Mouse (Mus musculus) erythroblast, embryonic 14.5 days (primary cell): Measurements from ENCODE around the gene 2210017I01Rik. TPM values are rescaled to one million over a fixed set of nuclear protein-coding genes. Genes with fewer than 3 reads are reported as not detected.

Experiments used
- H3K27me3 ChIP-seq: 2 replicates; pipeline ENCODE4 v1.6.1; 2012; ENCODE audit warnings: inconsistent platforms; ENCODE audit not compliant: control insufficient read depth
- H3K36me3 ChIP-seq: 2 replicates; pipeline ENCODE4 v1.6.1; 2012; ENCODE audit warnings: mild to moderate bottlenecking, inconsistent platforms; ENCODE audit not compliant: control insufficient read depth
- H3K4me1 ChIP-seq: 2 replicates; pipeline ENCODE4 v1.6.1; 2012; ENCODE audit warnings: inconsistent platforms; ENCODE audit not compliant: control insufficient read depth
- H3K4me3 ChIP-seq: replicated peaks from 2 replicates; pipeline ENCODE3; 2012; ENCODE audit warnings: moderate library complexity, mild to moderate bottlenecking, inconsistent platforms
- H3K9me3 ChIP-seq: 2 replicates; pipeline ENCODE4 v1.6.1; 2012; ENCODE audit warnings: low read length, inconsistent platforms, mixed read lengths; ENCODE audit not compliant: control insufficient read depth
- GATA1 ChIP-seq: IDR thresholded peaks from 2 replicates; pipeline ENCODE4 v1.6.1; 2012; ENCODE audit warnings: low read length, inconsistent platforms, mixed read lengths
- TAL1 ChIP-seq: IDR thresholded peaks from 3 replicates; pipeline ENCODE4 v1.6.1; 2012; ENCODE audit warnings: low read length, inconsistent platforms, mixed read lengths
- polyA plus RNA-seq: library from polyadenylated mRNA; stranded (reverse); fragments of >175 nt; gene quantifications from 2 replicates; pipeline ENCODE4 v1.2.3, GENCODE M21; 2012

Gene 2210017I01Rik
- polyA plus RNA-seq, 1 experiment = not detected

GRCm38 (mm10) chr3:92573449-92574041 lies 33.7 kb downstream of the 2210017I01Rik start, which contains the start of gene Ivl:
Ivl (minus strand) TSS chr3:92573735.
- H3K4me1 ChIP-seq = no peaks in the 10 kb centered on the region
- TF ChIP-seq TAL1 (no peak), GATA1 (no peak)
- H3K4me3 ChIP-seq = no peak within 1 kb of the TSS
- H3K9me3 ChIP-seq = no peaks in the 10 kb centered on the region
- no peaks in the 10 kb centered on the region for H3K36me3 ChIP-seq
- H3K27me3 ChIP-seq = no peaks in the 10 kb centered on the region

- Histone ChIP-seq H3K9me3 (no peaks in the 10 kb centered on the region), H3K27me3 (no peaks in the 10 kb centered on the region), H3K36me3 (no peaks in the 10 kb centered on the region), H3K4me3 (no peak overlapping the region), H3K4me1 (no peaks in the 10 kb centered on the region)
- no peak for TF ChIP-seq GATA1
Observed at GRCm38 (mm10) chr3:92572514-92573155, 34.7 kb downstream of the 2210017I01Rik start.

- Histone ChIP-seq H3K9me3 (no peaks in the 10 kb centered on the region), H3K4me1 (no peaks in the 10 kb centered on the region), H3K36me3 (no peaks in the 10 kb centered on the region), H3K27me3 (no peaks in the 10 kb centered on the region), H3K4me3 (no peak overlapping the region)
- no peak for TF ChIP-seq GATA1
- TF ChIP-seq TAL1 = no peak
Observed at GRCm38 (mm10) chr3:92568752-92569151, 38.5 kb downstream of the 2210017I01Rik start.

- TF ChIP-seq TAL1 = no peak
- TF ChIP-seq GATA1 = no peak
- H3K4me3 ChIP-seq = no peak overlapping the region
- no peaks in the 10 kb centered on the region for H3K4me1 ChIP-seq
Observed at GRCm38 (mm10) chr3:92565418-92565817, 41.9 kb downstream of the 2210017I01Rik start.

More at GRCm38 (mm10) chr3:92565418-92565817, 41.9 kb downstream of the 2210017I01Rik start:
- no peaks in the 10 kb centered on the region for H3K36me3 ChIP-seq
- no peaks in the 10 kb centered on the region for H3K27me3 ChIP-seq
- H3K9me3 ChIP-seq = no peaks in the 10 kb centered on the region

Other genes starting within 250 kb of the 2210017I01Rik start
- not detected in 2 replicates for gene Sprr2f, start 242.3 kb downstream of the 2210017I01Rik start, polyA plus RNA-seq
- gene Sprr2h, start 221.8 kb downstream of the 2210017I01Rik start, polyA plus RNA-seq = not detected in 2 replicates
- not detected in 2 replicates for gene Sprr2i, start 199.5 kb downstream of the 2210017I01Rik start, polyA plus RNA-seq
- gene Sprr2j-ps, start 189.4 kb downstream of the 2210017I01Rik start, polyA plus RNA-seq = not detected in 2 replicates
- 2.0 and 2.3 TPM in 2 replicates for gene Gm9774, start 178.1 kb downstream of the 2210017I01Rik start, polyA plus RNA-seq
- not detected in 2 replicates for gene Sprr2k, start 174.9 kb downstream of the 2210017I01Rik start, polyA plus RNA-seq
- not detected in 2 replicates for gene Sprr1b, start 168.7 kb downstream of the 2210017I01Rik start, polyA plus RNA-seq
- gene Sprr3, start 148.8 kb downstream of the 2210017I01Rik start, polyA plus RNA-seq = not detected in 2 replicates
- gene Sprr1a, start 121.6 kb downstream of the 2210017I01Rik start, polyA plus RNA-seq = not detected in 2 replicates
- gene Sprr4, start 107.0 kb downstream of the 2210017I01Rik start, polyA plus RNA-seq = not detected in 2 replicates
- not detected in 2 replicates for gene 2310046K23Rik, start 73.0 kb downstream of the 2210017I01Rik start, polyA plus RNA-seq
- not detected in 2 replicates for gene Ivl, start 33.8 kb downstream of the 2210017I01Rik start, polyA plus RNA-seq
- gene Smcp, start 18.5 kb downstream of the 2210017I01Rik start, polyA plus RNA-seq = not detected in 2 replicates
- not detected in 2 replicates for gene Lce6a, start 14.2 kb upstream of the 2210017I01Rik start, polyA plus RNA-seq
- not detected in 2 replicates for gene Lce1a1, start 40.8 kb upstream of the 2210017I01Rik start, polyA plus RNA-seq
- not detected in 2 replicates for gene Lce1b, start 49.4 kb upstream of the 2210017I01Rik start, polyA plus RNA-seq
- gene Lce1a2, start 62.8 kb upstream of the 2210017I01Rik start, polyA plus RNA-seq = not detected in 2 replicates
- gene Lce1c, start 71.8 kb upstream of the 2210017I01Rik start, polyA plus RNA-seq = not detected in 2 replicates
- not detected in 2 replicates for gene Lce1d, start 79.7 kb upstream of the 2210017I01Rik start, polyA plus RNA-seq
- gene Lce1e, start 101.6 kb upstream of the 2210017I01Rik start, polyA plus RNA-seq = not detected in 2 replicates
- not detected in 2 replicates for gene Lce1f, start 112.9 kb upstream of the 2210017I01Rik start, polyA plus RNA-seq
- gene Gm38119, start 131.6 kb upstream of the 2210017I01Rik start, polyA plus RNA-seq = not detected in 2 replicates
- gene Lce1g, start 144.8 kb upstream of the 2210017I01Rik start, polyA plus RNA-seq = not detected in 2 replicates
- not detected in 2 replicates for gene Lce1h, start 157.6 kb upstream of the 2210017I01Rik start, polyA plus RNA-seq
- gene Lce1i, start 171.4 kb upstream of the 2210017I01Rik start, polyA plus RNA-seq = not detected in 2 replicates
- gene Lce1j, start 183.0 kb upstream of the 2210017I01Rik start, polyA plus RNA-seq = not detected in 2 replicates
- gene Lce1k, start 200.4 kb upstream of the 2210017I01Rik start, polyA plus RNA-seq = not detected in 2 replicates
- gene Kprp, start 219.8 kb upstream of the 2210017I01Rik start, polyA plus RNA-seq = not detected in 2 replicates
- not detected in 2 replicates for gene Lce1l, start 243.8 kb upstream of the 2210017I01Rik start, polyA plus RNA-seq